Mouse (Mus musculus): ENCODE measurements at regions not wholly inside any gene's neighbourhood (a gene's known extent, or its start where the extent isn't known, plus 50 kb on each side); places are given as distances from the start of the nearest gene placed in this dataset.

GRCm38 (mm10) chr7:35948389-35948788 is 145.6 kb upstream of the Zfp507 start:
- Histone ChIP-seq H3K9ac (ENCODE audit: low read length) (no peak overlapping the region), H3K27ac (ENCODE audit: low read depth, low read length) (no peak overlapping the region), H3K4me1 (ENCODE audit: control insufficient read depth, insufficient read depth, low read length) (peaks cover 14% of the 10 kb centered on the region), H3K27me3 (replicated peaks; ENCODE audit: control insufficient read depth, insufficient read depth, low read length) (0 out of 2 replicates have a peak, but pooled peaks cover 4% of the 10 kb centered on the region), H3K9me3 (replicated peaks; ENCODE audit: control insufficient read depth, low read length) (no peaks in the 10 kb centered on the region), H3K4me2 (ENCODE audit: low read length) (peak overlapping the region; percentile 26), H3K36me3 (ENCODE audit: control insufficient read depth, insufficient read depth, low read length) (no peaks in the 10 kb centered on the region), H3K4me3 (ENCODE audit: low read depth, low read length) (peak overlapping the region; percentile 6; the same call in 1 of the 2 replicates)
- DNase-seq (ENCODE audit: low spot score) (peak; percentile 74), ATAC-seq (peak; percentile 83)
- WGBS: under 1% methylated on average over 13 of the region's 13 CpGs

GRCm38 (mm10) chr7:35941086-35941485 is 138.3 kb upstream of the Zfp507 start:
- DNase-seq (ENCODE audit: low spot score) (no peak), ATAC-seq (no peak)
- WGBS: 88% methylated on average over 3 of the region's 3 CpGs
- no peaks in the 10 kb centered on the region for H3K36me3 ChIP-seq (ENCODE audit: control insufficient read depth, insufficient read depth, low read length)
- no peak overlapping the region for H3K4me2 ChIP-seq (ENCODE audit: low read length)
- no peaks in the 10 kb centered on the region for H3K27me3 ChIP-seq (replicated peaks; ENCODE audit: control insufficient read depth, insufficient read depth, low read length)
- no peak overlapping the region for H3K4me3 ChIP-seq (ENCODE audit: low read depth, low read length)
- H3K27ac ChIP-seq (ENCODE audit: low read depth, low read length): no peak overlapping the region
- H3K4me1 ChIP-seq (ENCODE audit: control insufficient read depth, insufficient read depth, low read length): peaks cover 4% of the 10 kb centered on the region
- no peaks in the 10 kb centered on the region for H3K9me3 ChIP-seq (replicated peaks; ENCODE audit: control insufficient read depth, low read length)
- H3K9ac ChIP-seq (ENCODE audit: low read length): no peak overlapping the region

GRCm38 (mm10) chr7:35938123-35938869 is 135.5 kb upstream of the Zfp507 start:
- Histone ChIP-seq H3K27ac (ENCODE audit: low read depth, low read length) (no peak overlapping the region), H3K4me3 (ENCODE audit: low read depth, low read length) (no peak overlapping the region), H3K27me3 (replicated peaks; ENCODE audit: control insufficient read depth, insufficient read depth, low read length) (no peaks in the 10 kb centered on the region), H3K9ac (ENCODE audit: low read length) (no peak overlapping the region; the same call in 1 of the 2 replicates), H3K9me3 (replicated peaks; ENCODE audit: control insufficient read depth, low read length) (no peaks in the 10 kb centered on the region), H3K4me1 (ENCODE audit: control insufficient read depth, insufficient read depth, low read length) (peaks cover 4% of the 10 kb centered on the region), H3K4me2 (ENCODE audit: low read length) (peak overlapping the region; percentile 23; the same call in 1 of the 2 replicates), H3K36me3 (ENCODE audit: control insufficient read depth, insufficient read depth, low read length) (no peaks in the 10 kb centered on the region)
- ATAC-seq (peak; percentile 65), DNase-seq (ENCODE audit: low spot score) (peak; percentile 63)
- 7% methylated on average over 13 of the region's 13 CpGs for WGBS

GRCm38 (mm10) chr7:35926749-35927148 is 123.9 kb upstream of the Zfp507 start:
- no peaks in the 10 kb centered on the region for H3K36me3 ChIP-seq (ENCODE audit: control insufficient read depth, insufficient read depth, low read length)
- no peak overlapping the region for H3K27ac ChIP-seq (ENCODE audit: low read depth, low read length)
- ATAC-seq (no peak), DNase-seq (ENCODE audit: low spot score) (no peak)
- WGBS: 90% methylated on average over 4 of the region's 4 CpGs
- no peak overlapping the region for H3K9ac ChIP-seq (ENCODE audit: low read length)
- no peak overlapping the region for H3K4me3 ChIP-seq (ENCODE audit: low read depth, low read length)
- H3K4me2 ChIP-seq (ENCODE audit: low read length): no peak overlapping the region
- H3K9me3 ChIP-seq (replicated peaks; ENCODE audit: control insufficient read depth, low read length): peaks cover 5% of the 10 kb centered on the region
- H3K4me1 ChIP-seq (ENCODE audit: control insufficient read depth, insufficient read depth, low read length): no peaks in the 10 kb centered on the region
- no peaks in the 10 kb centered on the region for H3K27me3 ChIP-seq (replicated peaks; ENCODE audit: control insufficient read depth, insufficient read depth, low read length)

- H3K4me3 ChIP-seq (ENCODE audit: low read depth, low read length): no peak overlapping the region
- DNase-seq (ENCODE audit: low spot score): no peak
- H3K9ac ChIP-seq (ENCODE audit: low read length): no peak overlapping the region
- H3K36me3 ChIP-seq (ENCODE audit: control insufficient read depth, insufficient read depth, low read length): no peaks in the 10 kb centered on the region
- H3K27me3 ChIP-seq (replicated peaks; ENCODE audit: control insufficient read depth, insufficient read depth, low read length): no peaks in the 10 kb centered on the region
- no peaks in the 10 kb centered on the region for H3K9me3 ChIP-seq (replicated peaks; ENCODE audit: control insufficient read depth, low read length)
- no peaks in the 10 kb centered on the region for H3K4me1 ChIP-seq (ENCODE audit: control insufficient read depth, insufficient read depth, low read length)
- no peak overlapping the region for H3K27ac ChIP-seq (ENCODE audit: low read depth, low read length)
- no peak for ATAC-seq
- WGBS: 45% methylated on average over 9 of the region's 9 CpGs
- no peak overlapping the region for H3K4me2 ChIP-seq (ENCODE audit: low read length)
These were observed 119.8 kb upstream of the Zfp507 start for GRCm38 (mm10) chr7:35922582-35922981.

GRCm38 (mm10) chr7:35920884-35921283 is 118.1 kb upstream of the Zfp507 start:
- Histone ChIP-seq H3K4me1 (ENCODE audit: control insufficient read depth, insufficient read depth, low read length) (no peaks in the 10 kb centered on the region), H3K27me3 (replicated peaks; ENCODE audit: control insufficient read depth, insufficient read depth, low read length) (no peaks in the 10 kb centered on the region), H3K4me2 (ENCODE audit: low read length) (no peak overlapping the region), H3K4me3 (ENCODE audit: low read depth, low read length) (no peak overlapping the region), H3K9ac (ENCODE audit: low read length) (0 out of 2 replicates have a peak overlapping the region, but pooled peaks have one; percentile 6), H3K27ac (ENCODE audit: low read depth, low read length) (no peak overlapping the region), H3K36me3 (ENCODE audit: control insufficient read depth, insufficient read depth, low read length) (no peaks in the 10 kb centered on the region), H3K9me3 (replicated peaks; ENCODE audit: control insufficient read depth, low read length) (no peaks in the 10 kb centered on the region)
- ATAC-seq (no peak), DNase-seq (ENCODE audit: low spot score) (no peak)
- 26% methylated on average over 9 of the region's 9 CpGs for WGBS

- H3K4me2 ChIP-seq (ENCODE audit: low read length): no peak overlapping the region
- no peak overlapping the region for H3K4me3 ChIP-seq (ENCODE audit: low read depth, low read length)
- H3K9me3 ChIP-seq (replicated peaks; ENCODE audit: control insufficient read depth, low read length): no peaks in the 10 kb centered on the region
- no peaks in the 10 kb centered on the region for H3K36me3 ChIP-seq (ENCODE audit: control insufficient read depth, insufficient read depth, low read length)
- H3K9ac ChIP-seq (ENCODE audit: low read length): no peak overlapping the region
- H3K27ac ChIP-seq (ENCODE audit: low read depth, low read length): no peak overlapping the region
- ATAC-seq (no peak), DNase-seq (ENCODE audit: low spot score) (peak; percentile 28)
- 77% methylated on average over 11 of the region's 11 CpGs for WGBS
- H3K4me1 ChIP-seq (ENCODE audit: control insufficient read depth, insufficient read depth, low read length): no peaks in the 10 kb centered on the region
- no peaks in the 10 kb centered on the region for H3K27me3 ChIP-seq (replicated peaks; ENCODE audit: control insufficient read depth, insufficient read depth, low read length)
These were observed 117.4 kb upstream of the Zfp507 start for GRCm38 (mm10) chr7:35920194-35920609.

- Histone ChIP-seq H3K36me3 (ENCODE audit: control insufficient read depth, insufficient read depth, low read length) (no peaks in the 10 kb centered on the region), H3K9ac (ENCODE audit: low read length) (no peak overlapping the region), H3K27ac (ENCODE audit: low read depth, low read length) (no peak overlapping the region), H3K27me3 (replicated peaks; ENCODE audit: control insufficient read depth, insufficient read depth, low read length) (no peaks in the 10 kb centered on the region), H3K4me1 (ENCODE audit: control insufficient read depth, insufficient read depth, low read length) (no peaks in the 10 kb centered on the region), H3K4me2 (ENCODE audit: low read length) (no peak overlapping the region), H3K9me3 (replicated peaks; ENCODE audit: control insufficient read depth, low read length) (no peaks in the 10 kb centered on the region), H3K4me3 (ENCODE audit: low read depth, low read length) (no peak overlapping the region)
- no peak for ATAC-seq
- 59% methylated on average over 8 of the region's 8 CpGs for WGBS
- peak; percentile 27 for DNase-seq (ENCODE audit: low spot score)
These were observed 107.4 kb upstream of the Zfp507 start for GRCm38 (mm10) chr7:35910109-35910706.

GRCm38 (mm10) chr7:35901942-35902381 is 99.2 kb upstream of the Zfp507 start:
- H3K36me3 ChIP-seq (ENCODE audit: control insufficient read depth, insufficient read depth, low read length): no peaks in the 10 kb centered on the region
- ATAC-seq: peak; percentile 29; the same call in 1 of the 2 replicates
- H3K27me3 ChIP-seq (replicated peaks; ENCODE audit: control insufficient read depth, insufficient read depth, low read length): no peaks in the 10 kb centered on the region
- peak overlapping the region; percentile 34 for H3K4me2 ChIP-seq (ENCODE audit: low read length)
- H3K9ac ChIP-seq (ENCODE audit: low read length): peak overlapping the region; percentile 45
- H3K4me3 ChIP-seq (ENCODE audit: low read depth, low read length): no peak overlapping the region
- DNase-seq (ENCODE audit: low spot score): peak; percentile 68
- H3K27ac ChIP-seq (ENCODE audit: low read depth, low read length): no peak overlapping the region
- H3K9me3 ChIP-seq (replicated peaks; ENCODE audit: control insufficient read depth, low read length): no peaks in the 10 kb centered on the region
- no peaks in the 10 kb centered on the region for H3K4me1 ChIP-seq (ENCODE audit: control insufficient read depth, insufficient read depth, low read length)
- WGBS: 5% methylated on average over 17 of the region's 17 CpGs
